Mouse (Mus musculus) olfactory bulb, adult 2 months (tissue): ENCODE measurements at regions not wholly inside any gene's neighbourhood (a gene's known extent, or its start where the extent isn't known, plus 50 kb on each side); places are given as distances from the start of the nearest gene placed in this dataset.

Source experiments
- H3K27ac ChIP-seq: fragments of 200-500 bp; 2 replicates; pipeline ENCODE4 v1.5.1; 2012; ENCODE audit warnings: low read depth, low read length; ENCODE audit not compliant: insufficient read depth
- H3K4me1 ChIP-seq: fragments of 200-500 bp; 2 replicates; pipeline ENCODE4 v1.6.1; 2012; ENCODE audit warnings: low read length; ENCODE audit not compliant: control insufficient read depth, insufficient read depth
- H3K4me3 ChIP-seq: fragments of 200-500 bp; 2 replicates; pipeline ENCODE4 v1.5.1; 2012; ENCODE audit warnings: mild to moderate bottlenecking, low read depth, low read length, moderate library complexity; ENCODE audit not compliant: insufficient read depth
- CTCF ChIP-seq: fragments of 200-500 bp; IDR thresholded peaks from 2 replicates; pipeline ENCODE4 v1.5.1; 2012; ENCODE audit warnings: low read depth, mild to moderate bottlenecking, low read length, moderate library complexity; ENCODE audit not compliant: insufficient read depth
- POLR2A ChIP-seq: fragments of 200-500 bp; IDR thresholded peaks from 2 replicates; pipeline ENCODE4 v1.6.1; 2012; ENCODE audit warnings: mild to moderate bottlenecking, low read depth, low read length, moderate library complexity; ENCODE audit not compliant: insufficient read depth
- WGBS: fragments of 180-500 bp; shearing (Covaris S2); methylation state at CpG from one replicate; pipeline ENCODE4 v1.1.7; 2018; 5-methylcytosine and 5-hydroxymethylcytosine counted together

GRCm38 (mm10) chr3:105359636-105360035, 92.5 kb upstream of the Kcnd3 start:
- WGBS = 69% methylated on average over 3 of the region's 3 CpGs
- TF ChIP-seq POLR2A = no peak
- TF ChIP-seq CTCF = no peak
- Histone ChIP-seq H3K4me3 (no peak overlapping the region), H3K27ac (no peak overlapping the region), H3K4me1 (no peaks in the 10 kb centered on the region)

GRCm38 (mm10) chr3:105364685-105365084, 87.4 kb upstream of the Kcnd3 start:
- no peaks in the 10 kb centered on the region for H3K4me1 ChIP-seq
- 52% methylated on average over 5 of the region's 5 CpGs for WGBS
- no peak for TF ChIP-seq POLR2A
- TF ChIP-seq CTCF = no peak
- no peak overlapping the region for H3K4me3 ChIP-seq
- no peak overlapping the region; the same call in 1 of the 2 replicates for H3K27ac ChIP-seq

- no peak for TF ChIP-seq CTCF
- no peak overlapping the region for H3K27ac ChIP-seq
- H3K4me1 ChIP-seq = no peaks in the 10 kb centered on the region
- no peak overlapping the region for H3K4me3 ChIP-seq
- WGBS = 85% methylated on average over 6 of the region's 6 CpGs
These were observed 85.3 kb upstream of the Kcnd3 start for GRCm38 (mm10) chr3:105366806-105367205.

- no peak overlapping the region for H3K4me3 ChIP-seq
- WGBS = 77% methylated on average over 8 of the region's 8 CpGs
- H3K4me1 ChIP-seq = no peaks in the 10 kb centered on the region
- TF ChIP-seq POLR2A (no peak), CTCF (no peak)
- no peak overlapping the region for H3K27ac ChIP-seq
These were observed 84.2 kb upstream of the Kcnd3 start for GRCm38 (mm10) chr3:105367972-105368371.

- 75% methylated on average over 6 of the region's 6 CpGs for WGBS
- TF ChIP-seq CTCF (no peak), POLR2A (no peak)
- no peak overlapping the region for H3K27ac ChIP-seq
- H3K4me1 ChIP-seq = no peaks in the 10 kb centered on the region
- no peak overlapping the region for H3K4me3 ChIP-seq
These were observed 79.7 kb upstream of the Kcnd3 start for GRCm38 (mm10) chr3:105372371-105372828.

- TF ChIP-seq POLR2A = no peak
- no peak for TF ChIP-seq CTCF
- WGBS = 89% methylated on average over 1 of the region's 1 CpGs
- Histone ChIP-seq H3K4me1 (no peaks in the 10 kb centered on the region), H3K27ac (no peak overlapping the region), H3K4me3 (no peak overlapping the region)
These were observed 77.8 kb upstream of the Kcnd3 start for GRCm38 (mm10) chr3:105374306-105374705.

GRCm38 (mm10) chr3:105374836-105375235, 77.3 kb upstream of the Kcnd3 start:
- no peaks in the 10 kb centered on the region for H3K4me1 ChIP-seq
- no peak overlapping the region; the same call in 1 of the 2 replicates for H3K27ac ChIP-seq
- TF ChIP-seq CTCF = no peak
- no peak for TF ChIP-seq POLR2A
- no peak overlapping the region for H3K4me3 ChIP-seq

GRCm38 (mm10) chr3:105375383-105375782, 76.7 kb upstream of the Kcnd3 start:
- Histone ChIP-seq H3K4me1 (no peaks in the 10 kb centered on the region), H3K27ac (no peak overlapping the region), H3K4me3 (no peak overlapping the region)
- TF ChIP-seq POLR2A (no peak), CTCF (no peak)
- 70% methylated on average over 5 of the region's 5 CpGs for WGBS

- H3K4me3 ChIP-seq = no peak overlapping the region
- H3K27ac ChIP-seq = no peak overlapping the region
- WGBS = 87% methylated on average over 7 of the region's 7 CpGs
- no peaks in the 10 kb centered on the region for H3K4me1 ChIP-seq
- TF ChIP-seq POLR2A (no peak), CTCF (no peak)
These were observed 76.3 kb upstream of the Kcnd3 start for GRCm38 (mm10) chr3:105375820-105376219.

GRCm38 (mm10) chr3:105376346-105376745, 75.8 kb upstream of the Kcnd3 start:
- no peak for TF ChIP-seq CTCF
- TF ChIP-seq POLR2A = no peak
- Histone ChIP-seq H3K4me1 (no peaks in the 10 kb centered on the region), H3K4me3 (no peak overlapping the region), H3K27ac (no peak overlapping the region)
- 85% methylated on average over 5 of the region's 5 CpGs for WGBS
